Mouse (Mus musculus) megakaryocyte, embryonic 14.5 days (primary cell): Measurements from ENCODE around the gene Vac14. TPM values are rescaled to one million over a fixed set of nuclear protein-coding genes. Genes with fewer than 3 reads are reported as not detected.

Experiments used
- H3K27me3 ChIP-seq: replicated peaks from 2 replicates; pipeline ENCODE3; 2012; ENCODE audit warnings: inconsistent platforms
- H3K36me3 ChIP-seq: replicated peaks from 2 replicates; pipeline ENCODE3; 2012; ENCODE audit warnings: low read length, inconsistent platforms, mixed read lengths
- H3K4me1 ChIP-seq: 2 replicates; pipeline ENCODE4 v1.6.1; 2012; ENCODE audit warnings: inconsistent platforms
- H3K4me3 ChIP-seq: replicated peaks from 2 replicates; pipeline ENCODE3; 2012; ENCODE audit warnings: moderate library complexity, mild to moderate bottlenecking, inconsistent platforms
- H3K9me3 ChIP-seq: 2 replicates; pipeline ENCODE4 v1.6.1; 2012; ENCODE audit warnings: inconsistent platforms
- FLI1 ChIP-seq: IDR thresholded peaks from 2 replicates; pipeline ENCODE4 v1.6.1; 2012; ENCODE audit warnings: low read length, inconsistent platforms, mixed read lengths
- GATA1 ChIP-seq: IDR thresholded peaks from 3 replicates; pipeline ENCODE4 v1.6.1; 2012; ENCODE audit warnings: mixed read lengths, low read length, inconsistent platforms, borderline replicate concordance
- polyA plus RNA-seq: library from polyadenylated mRNA; stranded (reverse); fragments of >175 nt; gene quantifications from 2 replicates; pipeline ENCODE4 v1.2.3, GENCODE M21; 2012; ENCODE audit warnings: low replicate concordance; ENCODE audit not compliant: insufficient read depth

Vac14 gene
- polyA plus RNA-seq, 1 experiment, result 36.1 TPM

DNA sequence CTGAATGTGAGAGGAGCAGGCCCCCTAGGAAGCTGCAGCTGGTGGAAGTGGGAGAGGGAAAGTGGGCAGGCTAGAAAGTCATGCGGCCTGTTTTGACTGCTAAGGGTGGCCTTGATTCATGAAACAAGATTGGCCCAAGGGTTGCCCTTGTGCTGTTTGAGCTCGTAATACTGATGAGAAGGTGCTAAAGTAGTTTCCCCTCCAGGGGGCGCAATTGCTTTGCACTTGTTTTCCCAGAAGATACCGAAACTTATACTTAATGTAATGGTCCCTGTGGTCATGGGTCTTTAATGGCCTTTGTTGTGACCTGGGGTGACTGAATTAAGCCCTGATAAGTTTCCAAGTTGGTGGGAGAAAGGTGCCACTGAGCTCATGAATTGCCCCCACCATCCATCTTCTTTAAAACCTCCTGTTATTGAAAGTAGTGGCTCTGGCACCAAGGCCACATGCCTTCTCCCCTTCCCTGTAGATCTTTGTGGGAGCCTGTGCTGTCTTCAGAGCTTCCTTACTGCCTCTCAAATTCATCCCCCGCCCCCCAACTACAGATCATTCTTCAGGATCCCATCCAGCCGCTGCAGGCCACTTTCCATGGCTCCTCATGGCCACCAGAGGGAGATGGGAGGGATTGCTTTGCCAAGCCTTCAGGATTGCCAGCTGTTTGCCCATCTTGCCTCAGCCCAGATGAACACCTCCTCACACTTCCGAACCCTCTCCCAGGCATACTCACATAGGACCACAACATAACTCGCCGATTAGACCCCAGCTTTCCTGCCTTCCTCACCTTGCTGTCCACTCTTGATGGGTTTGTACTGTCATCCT, 11.1 kb downstream of the Vac14 start:
- peaks cover 50% of the 10 kb centered on the region for H3K36me3 ChIP-seq
- peaks cover 57% of the 10 kb centered on the region for H3K4me1 ChIP-seq
- H3K4me3 ChIP-seq, result no peak overlapping the region
- no peaks in the 10 kb centered on the region for H3K27me3 ChIP-seq
- TF ChIP-seq GATA1 (no peak), FLI1 (no peak)
- no peaks in the 10 kb centered on the region for H3K9me3 ChIP-seq

DNA sequence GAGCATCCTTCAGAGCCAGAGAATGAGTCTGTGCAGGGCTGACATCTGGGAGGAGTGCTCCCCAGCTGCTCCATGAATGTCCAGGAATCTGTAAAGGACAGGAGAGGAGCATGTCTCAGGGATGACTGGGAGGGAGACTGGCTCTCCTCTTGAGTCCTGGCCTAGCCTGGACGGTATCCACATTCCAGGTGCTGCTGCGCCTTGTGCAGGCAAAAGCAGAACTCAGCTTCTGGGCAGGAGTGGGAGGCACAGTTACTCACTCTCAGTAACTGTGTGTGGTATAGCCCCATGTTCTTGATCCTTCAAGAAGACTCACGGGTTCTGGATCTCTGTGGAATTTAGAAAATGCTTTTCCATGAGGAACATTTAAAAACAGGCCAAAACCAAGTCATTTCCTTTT, 11.7 kb downstream of the Vac14 start:
- TF ChIP-seq FLI1 (no peak), GATA1 (no peak)
- H3K36me3 ChIP-seq, result peaks cover 57% of the 10 kb centered on the region
- H3K27me3 ChIP-seq, result no peaks in the 10 kb centered on the region

DNA sequence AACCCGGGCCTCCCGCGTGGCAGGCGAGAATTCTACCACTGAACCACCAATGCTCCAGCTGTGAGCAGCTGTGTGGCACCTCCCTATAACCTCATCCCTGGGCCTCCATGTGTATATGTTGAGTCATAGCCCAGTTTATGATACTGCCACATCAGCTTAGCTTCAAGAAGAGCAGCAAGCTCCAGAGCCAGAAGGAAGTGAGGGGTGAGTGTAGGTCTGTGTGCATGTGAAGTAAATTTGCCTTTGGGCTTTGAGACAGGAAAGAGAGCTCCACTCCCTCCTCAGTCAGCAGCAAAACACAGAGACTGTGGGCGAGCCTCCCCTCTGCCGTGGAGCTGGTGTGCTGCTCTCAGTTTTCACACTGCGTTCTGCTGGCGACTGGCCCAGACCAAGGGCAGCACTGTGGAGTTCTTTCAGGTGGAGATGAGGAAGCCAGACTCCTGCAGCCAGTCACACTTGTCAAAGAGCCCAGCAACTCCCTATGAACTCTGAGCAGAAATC, 12.2 kb downstream of the Vac14 start:
- H3K4me3 ChIP-seq, result peak overlapping the region; percentile 26
- TF ChIP-seq FLI1 (no peak), GATA1 (no peak)
- peaks cover 56% of the 10 kb centered on the region for H3K4me1 ChIP-seq
- peaks cover 62% of the 10 kb centered on the region for H3K36me3 ChIP-seq
- H3K9me3 ChIP-seq, result no peaks in the 10 kb centered on the region
- H3K27me3 ChIP-seq, result no peaks in the 10 kb centered on the region

More for the DNA sequence above, 11.7 kb downstream of the Vac14 start:
- Histone ChIP-seq H3K4me3 (peak overlapping the region; percentile 12), H3K9me3 (no peaks in the 10 kb centered on the region), H3K4me1 (peaks cover 57% of the 10 kb centered on the region)

DNA sequence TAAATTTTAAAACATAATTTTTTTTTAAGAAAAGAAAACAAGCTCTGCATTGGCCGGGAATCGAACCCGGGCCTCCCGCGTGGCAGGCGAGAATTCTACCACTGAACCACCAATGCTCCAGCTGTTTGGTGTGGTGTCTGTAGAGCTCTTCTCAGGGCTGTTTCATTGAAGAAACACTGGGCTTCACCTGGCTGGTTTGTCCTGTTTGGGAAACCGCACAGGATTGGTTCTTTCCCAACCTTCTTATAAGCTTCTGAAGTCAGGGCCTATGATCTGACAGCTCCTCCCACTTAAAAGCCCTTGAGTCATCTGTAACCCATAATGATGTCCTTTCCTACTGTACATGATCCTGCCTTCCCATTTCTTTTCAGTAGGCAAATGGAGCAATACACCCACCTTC, 12.8 kb downstream of the Vac14 start:
- H3K4me3 ChIP-seq, result no peak overlapping the region
- no peaks in the 10 kb centered on the region for H3K9me3 ChIP-seq
- H3K4me1 ChIP-seq, result peaks cover 50% of the 10 kb centered on the region
- TF ChIP-seq FLI1 (no peak), GATA1 (no peak)
- H3K36me3 ChIP-seq, result peaks cover 68% of the 10 kb centered on the region
- H3K27me3 ChIP-seq, result no peaks in the 10 kb centered on the region

DNA sequence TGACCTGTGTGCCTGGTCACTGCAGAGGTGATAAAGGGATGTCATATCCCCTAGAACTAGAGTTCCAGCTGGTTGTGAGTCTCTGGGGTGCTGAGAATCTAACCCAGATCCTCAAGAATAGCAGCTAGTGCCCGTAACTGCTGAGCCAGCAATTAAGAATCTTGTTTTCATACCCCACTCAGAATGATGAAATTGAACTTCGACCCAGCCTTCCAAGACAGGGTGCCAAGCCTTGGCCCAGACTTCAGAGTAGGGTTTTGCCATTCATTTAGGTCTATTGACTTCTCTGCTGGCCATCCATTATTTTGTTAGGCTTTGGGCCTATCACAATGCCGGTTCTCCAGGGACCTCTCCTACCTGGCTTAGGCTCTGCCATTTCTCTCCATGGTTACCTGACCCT, 15.4 kb downstream of the Vac14 start:
- H3K36me3 ChIP-seq, result peaks cover 89% of the 10 kb centered on the region
- H3K4me3 ChIP-seq, result no peak overlapping the region
- H3K9me3 ChIP-seq, result no peaks in the 10 kb centered on the region
- H3K27me3 ChIP-seq, result no peaks in the 10 kb centered on the region
- TF ChIP-seq GATA1 (no peak), FLI1 (no peak)
- peaks cover 27% of the 10 kb centered on the region for H3K4me1 ChIP-seq

DNA sequence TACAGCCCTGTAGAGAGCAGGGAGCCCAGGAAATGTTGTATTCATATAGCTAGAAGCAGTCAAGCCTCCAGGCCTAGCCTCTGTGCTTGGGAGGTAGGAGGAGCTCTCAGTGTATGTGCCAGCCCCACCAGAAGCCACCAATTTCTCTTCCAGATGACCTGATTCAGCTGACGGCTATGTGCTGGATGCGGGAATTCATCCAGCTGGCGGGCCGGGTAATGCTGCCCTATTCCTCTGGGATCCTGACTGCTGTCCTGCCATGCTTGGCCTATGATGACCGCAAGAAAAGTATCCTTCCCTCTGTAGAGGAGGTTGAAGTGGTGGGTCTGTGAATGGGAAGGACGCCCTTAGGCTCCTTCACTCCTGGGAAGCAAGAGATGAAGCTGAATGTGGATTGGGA, 17.8 kb downstream of the Vac14 start:
- TF ChIP-seq GATA1 (no peak), FLI1 (no peak)
- peaks cover 97% of the 10 kb centered on the region for H3K36me3 ChIP-seq
- no peak overlapping the region for H3K4me3 ChIP-seq
- H3K27me3 ChIP-seq, result no peaks in the 10 kb centered on the region
- peaks cover 3% of the 10 kb centered on the region; the same call in 1 of the 2 replicates for H3K4me1 ChIP-seq
- H3K9me3 ChIP-seq, result no peaks in the 10 kb centered on the region

DNA sequence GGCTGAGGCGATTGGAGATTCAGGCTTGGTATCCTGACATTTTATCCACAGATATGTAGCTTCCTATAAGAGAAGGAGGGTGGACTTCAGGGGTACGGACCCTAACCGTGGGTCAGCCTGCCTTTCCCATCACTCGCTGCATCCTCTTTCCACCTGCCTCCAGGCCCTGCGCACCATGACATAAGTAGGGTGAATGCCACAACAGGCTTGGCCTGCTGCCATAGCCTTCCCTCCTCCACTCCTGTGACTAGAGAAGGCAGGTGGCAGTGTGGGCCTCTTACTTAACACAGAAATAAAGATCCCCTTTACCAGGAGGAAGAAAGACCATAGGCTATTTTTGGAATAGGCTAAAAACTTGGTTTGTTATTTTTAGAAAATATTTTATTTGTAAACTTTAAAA, 23.9 kb downstream of the Vac14 start:
- H3K4me3 ChIP-seq, result peak overlapping the region; percentile 19
- H3K9me3 ChIP-seq, result no peaks in the 10 kb centered on the region
- H3K36me3 ChIP-seq, result peaks cover 84% of the 10 kb centered on the region
- TF ChIP-seq GATA1 (no peak), FLI1 (no peak)
- peaks cover 43% of the 10 kb centered on the region for H3K4me1 ChIP-seq
- H3K27me3 ChIP-seq, result no peaks in the 10 kb centered on the region

DNA sequence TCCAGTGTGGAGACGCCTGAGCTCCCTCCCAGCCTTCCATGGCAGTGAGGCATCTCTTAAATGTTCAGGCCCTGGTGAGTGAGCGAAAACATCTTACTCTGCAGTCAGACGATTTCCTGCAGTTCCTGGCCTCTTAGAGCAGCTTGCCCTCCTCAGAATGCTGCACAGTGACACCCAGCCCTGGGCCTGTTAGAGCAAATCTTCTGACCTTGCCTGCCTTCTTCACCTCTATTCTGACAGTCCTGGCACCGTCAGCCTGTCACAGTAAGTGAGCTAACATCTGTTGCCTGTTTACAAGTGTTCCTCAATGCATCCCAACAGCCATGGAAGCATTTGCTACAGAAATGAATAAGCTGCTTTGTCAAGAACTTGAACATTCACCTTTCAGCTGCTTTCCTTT, 24.8 kb downstream of the Vac14 start:
- Histone ChIP-seq H3K27me3 (no peaks in the 10 kb centered on the region), H3K36me3 (peaks cover 75% of the 10 kb centered on the region), H3K9me3 (no peaks in the 10 kb centered on the region), H3K4me3 (no peak overlapping the region), H3K4me1 (peaks cover 43% of the 10 kb centered on the region)
- TF ChIP-seq GATA1, result no peak
- TF ChIP-seq FLI1, result no peak

DNA sequence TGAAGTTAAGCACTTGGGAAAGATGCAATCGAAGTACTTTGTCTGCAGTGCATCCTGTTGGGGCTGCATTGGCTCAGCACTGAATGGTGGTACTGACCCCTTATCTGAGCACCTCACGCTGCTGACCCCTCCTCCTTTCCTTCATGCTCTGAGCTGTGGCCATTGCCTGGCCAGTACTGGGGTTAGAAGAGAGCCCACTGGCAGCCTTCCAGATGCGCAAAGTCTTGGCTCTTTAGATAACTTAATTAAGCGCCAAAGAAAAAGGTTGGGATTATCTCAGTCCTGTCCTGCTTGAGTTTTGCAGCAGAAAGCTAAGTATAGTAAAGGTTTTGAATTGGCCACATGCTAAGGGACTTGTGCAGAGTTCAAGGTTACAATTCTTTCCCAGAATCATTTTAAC, 26.0 kb downstream of the Vac14 start:
- H3K4me3 ChIP-seq, result no peak overlapping the region
- H3K27me3 ChIP-seq, result no peaks in the 10 kb centered on the region
- TF ChIP-seq FLI1, result no peak
- no peak for TF ChIP-seq GATA1
- H3K9me3 ChIP-seq, result no peaks in the 10 kb centered on the region
- H3K4me1 ChIP-seq, result peaks cover 53% of the 10 kb centered on the region
- H3K36me3 ChIP-seq, result peaks cover 73% of the 10 kb centered on the region

DNA sequence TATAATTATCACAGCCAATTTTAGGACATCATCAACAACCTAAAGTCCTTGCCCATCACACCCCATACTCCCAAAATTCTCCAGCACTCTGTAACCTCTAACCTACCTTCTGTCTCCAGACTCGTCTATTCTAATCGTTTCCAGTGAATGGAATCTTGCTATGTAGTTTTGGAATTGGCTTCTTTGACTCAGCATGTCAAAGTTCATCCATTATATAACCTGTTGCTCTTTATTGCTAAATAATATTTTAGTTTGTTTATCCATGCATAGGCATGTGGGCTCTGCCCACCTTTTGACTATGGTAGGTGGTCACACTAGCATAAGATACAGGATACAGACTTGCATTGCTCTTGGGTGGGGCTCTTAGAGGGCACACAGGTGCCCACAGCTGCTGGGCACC, 26.5 kb downstream of the Vac14 start:
- Histone ChIP-seq H3K4me1 (peaks cover 58% of the 10 kb centered on the region), H3K36me3 (peaks cover 73% of the 10 kb centered on the region), H3K9me3 (no peaks in the 10 kb centered on the region), H3K27me3 (no peaks in the 10 kb centered on the region), H3K4me3 (no peak overlapping the region)
- TF ChIP-seq FLI1, result no peak
- TF ChIP-seq GATA1, result no peak
